Comparison of ENCODE assay signal across 9 mouse cellular contexts in the genomic region with DNA sequence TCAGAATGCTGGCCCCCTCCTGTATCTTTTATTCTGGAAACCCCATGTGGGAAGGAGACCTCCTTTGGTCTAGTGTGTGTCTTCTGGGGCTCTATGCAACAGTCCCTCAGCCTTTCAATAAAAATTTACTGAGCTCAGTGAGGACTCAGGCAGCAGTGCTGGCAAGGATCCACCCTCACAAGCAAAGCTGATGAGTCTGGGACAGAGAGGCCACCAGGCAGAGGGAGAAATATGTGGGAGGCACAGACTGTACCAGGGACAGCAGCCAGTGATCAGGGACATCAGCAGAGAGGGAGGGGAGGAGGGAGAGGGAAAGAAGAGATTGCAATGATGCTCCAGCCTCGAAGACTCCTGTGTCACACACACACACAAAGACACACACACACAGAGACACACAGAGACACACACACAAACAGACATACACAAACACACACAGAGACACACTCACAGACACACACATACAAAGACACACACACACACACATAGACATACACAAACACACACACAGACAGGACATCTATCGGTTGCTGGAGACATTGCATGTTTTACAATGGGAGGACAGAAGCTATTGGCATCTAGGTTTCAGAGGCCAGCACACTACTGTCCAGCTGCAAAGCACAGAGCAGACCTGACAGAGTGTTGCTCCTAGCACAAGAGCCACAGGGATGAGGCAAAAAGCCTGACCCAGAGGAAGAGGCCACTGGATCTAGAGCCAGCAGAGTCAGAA. TPM values are rescaled to one million over a fixed set of nuclear protein-coding genes. Genes with fewer than 3 reads are reported as not detected.
DNase-seq lines count a peak whose midpoint lies in the region; ATAC-seq lines count a peak whose summit lies in the region.
"Had no signal": no experiment of that assay in that cellular context is flagged by ENCODE, and none has a peak within 500 bp of the region (broad histone marks: within the 10 kb centered on the region; RNA-seq: fewer than 3 reads in every experiment).

No protein-coding gene starts in this region.

- WGBS in lung, embryonic 16.5 days, result 70% methylated on average over 2 of the region's 2 CpGs

- no peaks in the 10 kb centered on the region for H3K36me3 ChIP-seq in lung, embryonic 16.5 days (ENCODE audit: control insufficient read depth, insufficient read depth, low read length)
- H3K36me3 ChIP-seq: midbrain, embryonic 12.5 days had no signal

- no peaks in the 10 kb centered on the region for H3K9me3 ChIP-seq in lung, embryonic 16.5 days (ENCODE audit: control insufficient read depth, low read length)
- H3K9me3 ChIP-seq: midbrain, embryonic 12.5 days had no signal

- no peak overlapping the region for H3K4me3 ChIP-seq in lung, embryonic 16.5 days (ENCODE audit: low read length)
- H3K4me3 ChIP-seq: midbrain, embryonic 12.5 days had no signal

- peaks cover 2% of the 10 kb centered on the region; the same call in 1 of the 2 replicates for H3K4me1 ChIP-seq in lung, embryonic 16.5 days (replicated peaks; ENCODE audit: control insufficient read depth, insufficient read depth, low read length)

- H3K9ac ChIP-seq in lung, embryonic 16.5 days (ENCODE audit: low read length), result no peak overlapping the region
- H3K9ac ChIP-seq: midbrain, embryonic 12.5 days had no signal

- no peak overlapping the region for H3K27ac ChIP-seq in lung, embryonic 16.5 days (ENCODE audit: low read length)
- H3K27ac ChIP-seq: midbrain, embryonic 12.5 days had no signal

- H3K27me3 ChIP-seq in lung, embryonic 16.5 days (ENCODE audit: control insufficient read depth, insufficient read depth, low read depth, low read length), result no peaks in the 10 kb centered on the region
- H3K27me3 ChIP-seq: midbrain, embryonic 12.5 days had no signal

- DNase-seq in cerebellum, adult 11-12 months, result peak; percentile 45
- DNase-seq in cerebellum, adult 8-10 months, result no peak
- no peak for DNase-seq in lung, adult 18-20 months
- peak; percentile 74 to 76 for DNase-seq in layer of hippocampus, postnatal 10 days (ENCODE audit: low spot score in 2 of 2)
- peak; percentile 64 for DNase-seq in right cerebral cortex, postnatal 14 days
- DNase-seq in urinary bladder, postnatal 10 days (ENCODE audit: low spot score), result no peak
- DNase-seq in yolk sac, embryonic 10.5 days (ENCODE audit: low spot score), result no peak

- ATAC-seq in lung, embryonic 16.5 days (ENCODE audit: low read depth), result peak; percentile 63

- no peak overlapping the region for H3K4me2 ChIP-seq in lung, embryonic 16.5 days (ENCODE audit: low read depth, low read length)
- H3K4me2 ChIP-seq: midbrain, embryonic 12.5 days had no signal

RNA-seq across cellular contexts. Expression of a gene that starts 27.6 kb away (rescaled TPM):
- 2.2 and 3.4 TPM in 2 replicates for polyA plus RNA-seq in lung, embryonic 16.5 days (2015; fragmentation: Nextera tagmentation; extraction: Ambion mirVana)
- total RNA-seq in layer of hippocampus, postnatal 10 days (2021), result 10 to 100 TPM; 42.3 to 43.7 TPM

Comparison
In these comparisons a context has a peak if more than half of its experiments do, and no peak if none do; other contexts are left out.
1. DNase-seq: peak in cerebellum, adult 11-12 months (single experiment), layer of hippocampus, postnatal 10 days (2 of 2) and right cerebral cortex, postnatal 14 days (single experiment); none in cerebellum, adult 8-10 months (single experiment), lung, adult 18-20 months (0 of 2), urinary bladder, postnatal 10 days (single experiment) and yolk sac, embryonic 10.5 days (single experiment).